Mouse (Mus musculus) layer of hippocampus, adult 2 months (tissue): ENCODE measurements around the gene Atxn7l3. TPM values are rescaled to one million over a fixed set of nuclear protein-coding genes. Genes with fewer than 3 reads are reported as not detected.

Experiments
- DNase-seq, 2 experiments: peaks; one replicate each; pipeline ENCODE4 v3.0.0; 2022; ENCODE audit warnings: low spot score in 2 of 2
- H3K27ac ChIP-seq: fragments of 200-600 bp; 2 replicates; pipeline ENCODE4 v1.8.1; 2022
- H3K4me3 ChIP-seq: fragments of 200-600 bp; 2 replicates; pipeline ENCODE4 v1.8.1; 2022; ENCODE audit warnings: mild to moderate bottlenecking
- CTCF ChIP-seq: fragments of 200-600 bp; conservative IDR thresholded peaks from 2 replicates; pipeline ENCODE4 v1.8.1; 2022; ENCODE audit warnings: antibody characterized with exemption, mild to moderate bottlenecking, moderate library complexity
- long read RNA-seq, 2 experiments: library from polyadenylated mRNA; stranded (forward); transcript quantifications; one replicate each; pipeline ENCODE4 v2.0.0; 2021; ENCODE audit warnings: borderline mapping rate in 2 of 2
- total RNA-seq, 2 experiments: library from RNA; stranded (reverse); gene quantifications; 2 replicates each; pipeline ENCODE4 v1.2.3; 2021

Atxn7l3 gene
- 100 to 1,000 TPM; 165 to 169 TPM for total RNA-seq
- long read RNA-seq, experiment 1, transcript Atxn7l3-201 (13 exons, 3,688 nt) = major isoform, 30 of 71 reads
- long read RNA-seq, experiment 1, partial matches to known transcripts = 4 of 71 reads
- long read RNA-seq, experiment 1, other reads (novel, unspliced or antisense) = 36 of 71 reads
- long read RNA-seq, experiment 2, transcript Atxn7l3-202 (13 exons, 3,706 nt) = minor isoform, 6 of 80 reads
- long read RNA-seq, experiment 2, transcript Atxn7l3-201 (13 exons, 3,688 nt) = major isoform, 15 of 80 reads
- long read RNA-seq, experiment 2, partial matches to known transcripts = 3 of 80 reads
- long read RNA-seq, experiment 2, other reads (novel, unspliced or antisense) = 53 of 80 reads

DNA sequence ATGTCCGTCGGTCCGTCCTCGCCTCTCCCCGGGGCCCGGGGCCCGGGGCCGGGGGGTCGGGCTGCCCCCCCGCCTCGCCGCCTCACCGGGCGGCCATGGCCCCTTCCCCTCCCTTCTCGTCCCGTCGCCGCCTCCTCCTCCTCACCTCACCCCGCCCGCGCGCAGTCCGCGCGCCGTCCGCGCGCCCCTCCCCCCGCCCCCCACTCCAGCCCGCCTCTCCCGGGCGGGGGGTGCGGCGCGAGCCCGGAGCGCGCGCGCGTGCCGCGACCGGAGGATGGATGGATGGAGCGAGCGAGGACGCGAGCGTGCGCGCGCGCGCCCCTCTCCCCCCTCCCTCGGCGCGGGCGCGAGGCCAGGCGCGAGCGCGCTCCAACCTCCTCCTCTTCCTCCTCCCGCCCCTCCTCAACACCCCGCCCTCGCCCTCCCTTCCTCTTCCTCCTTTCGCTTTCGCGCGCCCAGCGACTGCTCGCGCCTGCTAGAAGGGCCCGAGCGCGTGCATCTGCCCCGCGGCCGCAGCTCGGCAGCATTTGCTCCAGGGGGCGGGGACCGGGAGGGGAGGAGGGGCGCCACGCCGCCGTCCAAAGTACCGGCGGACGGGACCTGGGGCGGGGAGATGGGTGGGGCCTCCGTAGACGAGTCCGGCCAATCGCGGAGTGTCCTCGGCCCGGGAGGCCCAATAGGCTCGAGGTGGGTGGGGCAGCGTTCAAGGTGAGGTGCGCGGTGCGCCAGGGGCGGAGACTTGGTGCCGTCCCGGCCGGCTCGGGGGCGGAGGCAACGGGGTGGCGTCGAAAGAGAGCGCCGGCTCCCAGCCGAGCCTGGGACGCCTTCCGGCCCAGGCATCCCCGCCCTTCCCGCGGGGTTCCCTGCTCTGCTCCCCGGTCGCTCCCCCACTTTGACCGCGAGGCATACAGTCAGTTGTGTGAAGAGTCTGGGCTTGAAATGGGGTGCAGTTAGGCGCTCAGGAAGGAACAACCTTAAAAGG, at the start of gene Atxn7l3:
Atxn7l3 (minus strand) TSS at position 141 of the 982 bp plus-strand sequence.
- Histone ChIP-seq H3K27ac (peak within 1 kb of the TSS; percentile 86), H3K4me3 (peak within 1 kb of the TSS; percentile 82)
- no peak for TF ChIP-seq CTCF
- peak; percentile 97 to 99 for DNase-seq

GRCm38 (mm10) chr11:102344458-102344857, 48.0 kb upstream of the Atxn7l3 start:
- no peak for DNase-seq
- TF ChIP-seq CTCF = no peak
- no peak overlapping the region for H3K4me3 ChIP-seq
- H3K27ac ChIP-seq = no peak overlapping the region

DNA sequence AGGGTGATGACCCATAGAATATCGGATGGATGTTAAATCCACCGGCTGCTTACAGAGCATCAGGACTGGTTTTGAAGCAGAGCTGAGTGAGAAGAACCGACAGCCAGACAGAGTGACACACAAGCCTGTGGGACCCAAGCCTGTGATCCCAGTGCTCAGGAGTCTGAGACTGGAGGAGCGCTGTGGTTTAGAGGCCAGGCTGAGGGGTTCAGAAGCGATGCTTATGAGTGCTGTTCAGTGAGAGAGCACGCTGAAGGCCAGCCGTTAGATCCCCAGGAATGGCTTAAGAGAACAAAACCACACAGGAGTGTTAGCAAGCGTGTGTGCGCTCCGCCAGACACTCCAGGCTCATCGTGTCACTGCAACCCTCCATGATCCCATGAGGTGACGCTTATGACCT, 46.3 kb upstream of the Atxn7l3 start:
- H3K4me3 ChIP-seq = no peak overlapping the region
- no peak for DNase-seq
- TF ChIP-seq CTCF = no peak
- H3K27ac ChIP-seq = no peak overlapping the region

GRCm38 (mm10) chr11:102341101-102341500, 44.7 kb upstream of the Atxn7l3 start:
- Histone ChIP-seq H3K4me3 (no peak overlapping the region), H3K27ac (no peak overlapping the region)
- no peak for TF ChIP-seq CTCF
- DNase-seq = no peak

GRCm38 (mm10) chr11:102339624-102340023, 43.2 kb upstream of the Atxn7l3 start:
- H3K27ac ChIP-seq = no peak overlapping the region
- no peak overlapping the region for H3K4me3 ChIP-seq
- no peak for DNase-seq
- peak; percentile 54 for TF ChIP-seq CTCF

- H3K27ac ChIP-seq = no peak overlapping the region
- H3K4me3 ChIP-seq = no peak overlapping the region
- TF ChIP-seq CTCF = no peak
- DNase-seq = no peak
Measured at GRCm38 (mm10) chr11:102339195-102339594, 42.8 kb upstream of the Atxn7l3 start.

- H3K27ac ChIP-seq = no peak overlapping the region
Measured at GRCm38 (mm10) chr11:102338561-102338960, 42.1 kb upstream of the Atxn7l3 start.

DNA sequence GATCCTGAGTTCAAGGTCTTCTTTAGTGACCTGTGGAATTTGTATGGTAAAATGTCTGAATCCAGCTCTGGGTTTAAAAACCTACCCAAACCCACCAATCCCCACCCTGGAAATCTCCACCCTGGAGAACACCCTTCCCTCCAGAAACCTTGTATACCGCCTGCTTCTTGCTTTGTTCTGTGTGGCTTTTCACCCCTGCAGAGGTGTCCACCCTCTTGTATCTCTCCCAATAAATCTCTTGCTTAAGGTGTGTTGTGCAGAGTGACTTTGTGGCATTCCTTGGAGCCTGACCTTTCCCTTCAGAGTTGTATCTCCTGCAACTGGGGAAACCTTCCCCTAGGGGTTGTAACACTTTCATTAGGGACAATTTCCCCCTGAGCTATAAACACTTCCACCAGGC, 41.5 kb upstream of the Atxn7l3 start:
- no peak for DNase-seq
- TF ChIP-seq CTCF = no peak
- Histone ChIP-seq H3K4me3 (no peak overlapping the region), H3K27ac (no peak overlapping the region)

More at GRCm38 (mm10) chr11:102338561-102338960, 42.1 kb upstream of the Atxn7l3 start:
- no peak for TF ChIP-seq CTCF
- no peak overlapping the region for H3K4me3 ChIP-seq
- DNase-seq = peak; percentile 29 to 47

GRCm38 (mm10) chr11:102336191-102336590, 39.8 kb upstream of the Atxn7l3 start:
- TF ChIP-seq CTCF = no peak
- no peak overlapping the region for H3K27ac ChIP-seq

GRCm38 (mm10) chr11:102334973-102335700, 38.7 kb upstream of the Atxn7l3 start:
- no peak for TF ChIP-seq CTCF
- H3K27ac ChIP-seq = no peak overlapping the region
- DNase-seq = no peak
- no peak overlapping the region for H3K4me3 ChIP-seq

More at GRCm38 (mm10) chr11:102336191-102336590, 39.8 kb upstream of the Atxn7l3 start:
- DNase-seq = no peak
- H3K4me3 ChIP-seq = no peak overlapping the region

GRCm38 (mm10) chr11:102334010-102334409, 37.6 kb upstream of the Atxn7l3 start:
- H3K27ac ChIP-seq = no peak overlapping the region
- TF ChIP-seq CTCF = no peak
- no peak for DNase-seq
- H3K4me3 ChIP-seq = no peak overlapping the region

- TF ChIP-seq CTCF = no peak
- H3K4me3 ChIP-seq = no peak overlapping the region
Measured at GRCm38 (mm10) chr11:102333061-102333460, 36.6 kb upstream of the Atxn7l3 start.

DNA sequence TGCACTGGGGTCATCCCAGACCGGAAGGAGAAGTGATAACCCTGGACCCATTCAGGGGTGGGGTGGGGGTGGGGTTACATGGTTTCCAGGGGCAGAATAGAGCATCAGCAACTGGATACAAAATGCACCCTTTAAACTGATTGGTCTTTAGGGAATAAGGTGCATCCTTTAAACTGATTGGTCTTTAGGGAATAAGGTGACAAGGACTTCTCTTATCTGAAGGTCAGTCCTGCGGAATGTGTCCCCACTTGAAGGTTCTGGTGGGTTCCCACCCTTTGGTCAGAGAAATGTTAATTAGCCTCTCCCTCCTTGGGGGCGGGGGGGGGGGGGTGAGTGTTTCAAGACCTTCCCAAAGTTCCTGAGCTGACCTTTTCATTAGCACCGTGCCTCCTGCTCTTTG, 35.4 kb upstream of the Atxn7l3 start:
- TF ChIP-seq CTCF = no peak

More at GRCm38 (mm10) chr11:102333061-102333460, 36.6 kb upstream of the Atxn7l3 start:
- no peak overlapping the region for H3K27ac ChIP-seq
- DNase-seq = no peak

More for the DNA sequence above, 35.4 kb upstream of the Atxn7l3 start:
- Histone ChIP-seq H3K4me3 (no peak overlapping the region), H3K27ac (no peak overlapping the region)
- DNase-seq = no peak
